Mouse (Mus musculus) brain, embryonic 18.5 days (tissue): ENCODE measurements around the gene Vmn1r33.
"Not testable (repeated sequence)": the region's sequence is repeated elsewhere in the genome, so short reads cannot be mapped to it uniquely, and the experiment has no call there.

Experiments
- DNase-seq: peaks from one replicate; pipeline ENCODE4 v3.0.0-alpha.2; 2012; ENCODE audit warnings: low read depth, low spot score

Gene Vmn1r33

GRCm38 (mm10) chr6:66618182-66618581 is at the start of gene Vmn1r33:
TSS of gene Vmn1r33 (minus strand) at chr6:66618282.
- not testable (repeated sequence) for DNase-seq

- DNase-seq, result no peak
Measured at GRCm38 (mm10) chr6:66643779-66644178, 25.7 kb upstream of the Vmn1r33 start, which contains the start of gene Vmn1r34. TSS of gene Vmn1r34 (minus strand) at chr6:66643879.

- DNase-seq, result no peak
Measured at GRCm38 (mm10) chr6:66595804-66596203, 22.3 kb downstream of the Vmn1r33 start.
